Mouse (Mus musculus): ENCODE results near the gene BC048671.

DNA sequence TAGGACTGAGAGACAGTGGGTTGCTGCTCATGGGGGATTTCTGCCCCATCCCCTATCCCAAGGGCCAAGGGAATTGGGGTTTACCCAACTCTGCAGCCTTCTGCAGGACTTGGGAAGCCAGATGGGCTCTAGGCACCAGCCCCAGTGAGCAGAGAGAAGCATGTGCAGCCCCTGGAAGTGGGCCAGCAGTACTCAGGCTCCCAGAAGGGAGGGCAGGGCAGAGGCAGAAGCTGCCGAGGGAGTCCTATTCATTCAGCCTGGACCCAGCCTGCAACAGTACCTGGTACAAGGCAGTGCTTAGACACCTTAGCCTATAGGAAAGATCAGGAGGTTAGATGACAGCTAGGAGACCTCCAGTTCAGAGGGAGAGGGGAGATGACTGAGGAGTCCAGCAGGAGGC, 28.9 kb downstream of the BC048671 start:
- TF ChIP-seq CTCF (conservative IDR thresholded peaks at IDR 0.05; ENCODE audit: low read length) (no peak), POU5F1 (IDR thresholded peaks at IDR 0.05; ENCODE audit: borderline replicate concordance, low read length) (no peak)
